Mouse (Mus musculus) embryonic facial prominence, embryonic 11.5 days (tissue): ENCODE measurements around the gene Atp2b2. TPM values are rescaled to one million over a fixed set of nuclear protein-coding genes. Genes with fewer than 3 reads are reported as not detected.
A peak's percentile ranks its signal among the peaks of the same experiment; 100 is the strongest.

Experiments used
- ATAC-seq: fragments of 200-750 bp; cut with Nextera tagmentation; replicated peaks from 2 replicates; pipeline ENCODE4 v1.8.0; 2017; ENCODE audit warnings: low read depth; ENCODE audit not compliant: insufficient number of reproducible peaks, low FRiP score, low TSS enrichment
- DNase-seq: peaks from one replicate; pipeline ENCODE4 v3.0.0-alpha.2; 2015; ENCODE audit warnings: low spot score
- H3K27ac ChIP-seq: fragments of 300-500 bp; sonication (generic); replicated peaks from 2 replicates; pipeline ENCODE4 v1.5.1; 2014; ENCODE audit warnings: mild to moderate bottlenecking, low read depth, low read length, control low read depth
- H3K27me3 ChIP-seq: fragments of 300-500 bp; sonication (generic); 2 replicates; pipeline ENCODE4 v1.6.1; 2014; ENCODE audit warnings: mild to moderate bottlenecking, low read length, moderate library complexity, mixed read lengths; ENCODE audit not compliant: control insufficient read depth, insufficient read depth
- H3K36me3 ChIP-seq: fragments of 300-500 bp; sonication (generic); replicated peaks from 2 replicates; pipeline ENCODE4 v1.6.1; 2014; ENCODE audit warnings: low read depth, mild to moderate bottlenecking, low read length, moderate library complexity, mixed read lengths; ENCODE audit not compliant: control insufficient read depth, insufficient read depth
- H3K4me1 ChIP-seq: fragments of 300-500 bp; sonication (generic); 2 replicates; pipeline ENCODE4 v1.6.1; 2014; ENCODE audit warnings: low read length, mixed read lengths; ENCODE audit not compliant: control insufficient read depth, insufficient read depth
- H3K4me2 ChIP-seq: fragments of 300-500 bp; sonication (generic); 2 replicates; pipeline ENCODE4 v1.6.1; 2014; ENCODE audit warnings: low read depth, mild to moderate bottlenecking, control low read depth, low read length, moderate library complexity
- H3K4me3 ChIP-seq: fragments of 300-500 bp; sonication (generic); 2 replicates; pipeline ENCODE4 v1.5.1; 2014; ENCODE audit warnings: low read depth, low read length, control low read depth
- H3K9ac ChIP-seq: fragments of 300-500 bp; sonication (generic); replicated peaks from 2 replicates; pipeline ENCODE4 v1.6.1; 2014; ENCODE audit warnings: mild to moderate bottlenecking, control low read depth, low read length
- H3K9me3 ChIP-seq: fragments of 300-500 bp; sonication (generic); replicated peaks from 2 replicates; pipeline ENCODE4 v1.6.1; 2016; ENCODE audit warnings: mild to moderate bottlenecking, low read length, inconsistent platforms, mixed read lengths; ENCODE audit not compliant: control insufficient read depth
- WGBS: fragments of 180-500 bp; shearing (Covaris S2); extraction: QIAGEN DNeasy Blood & Tissue Kit; methylation state at CpG from one replicate; pipeline ENCODE4 v1.1.7; 2014; 5-methylcytosine and 5-hydroxymethylcytosine counted together
- polyA plus RNA-seq: library from polyadenylated mRNA; unstranded; fragments of >200 nt; fragmentation: Nextera tagmentation; extraction: Ambion mirVana; gene quantifications from 2 replicates; pipeline ENCODE4 v1.2.1, GENCODE M21; 2014

The Atp2b2 gene
- 0.95 and 1.6 TPM in 2 replicates for polyA plus RNA-seq

GRCm38 (mm10) chr6:114042332-114042731 lies at the start of gene Atp2b2:
Gene Atp2b2, minus strand, starts transcription at chr6:114042613.
- H3K9ac ChIP-seq: peak within 1 kb of the TSS; percentile 55
- peak within 1 kb of the TSS; percentile 42 for H3K4me3 ChIP-seq
- no peak for ATAC-seq
- H3K27ac ChIP-seq: no peak within 1 kb of the TSS
- WGBS: 29% methylated on average over 12 of the region's 12 CpGs
- no peaks in the 10 kb centered on the region for H3K36me3 ChIP-seq
- peak within 1 kb of the TSS; percentile 96 for H3K4me2 ChIP-seq
- no peaks in the 10 kb centered on the region for H3K4me1 ChIP-seq
- no peaks in the 10 kb centered on the region for H3K9me3 ChIP-seq
- DNase-seq: no peak
- peaks cover 31% of the 10 kb centered on the region for H3K27me3 ChIP-seq

DNA sequence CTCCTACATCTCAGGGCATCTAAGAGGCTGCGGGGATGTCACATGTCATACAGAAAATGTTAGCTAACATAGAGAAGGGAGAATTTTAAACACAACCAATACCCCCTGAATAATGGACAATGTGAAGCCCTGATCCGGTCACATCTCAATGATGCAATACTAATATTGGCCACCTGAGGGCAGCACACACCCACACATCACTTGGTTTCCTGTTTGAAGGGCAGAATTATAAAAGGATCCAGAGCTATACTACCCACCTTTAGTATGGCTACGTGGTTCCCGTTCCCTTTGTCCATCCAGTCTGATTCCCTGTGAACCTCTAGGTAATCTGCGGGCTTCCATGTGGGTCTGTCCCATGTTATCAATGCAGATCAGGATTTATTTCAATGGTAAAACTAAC lies 47.2 kb upstream of the Atp2b2 start:
- ATAC-seq (no peak; the same call in 1 of the 2 replicates), DNase-seq (peak; percentile 79)
- H3K36me3 ChIP-seq: no peaks in the 10 kb centered on the region
- no peaks in the 10 kb centered on the region for H3K9me3 ChIP-seq
- H3K4me1 ChIP-seq: no peaks in the 10 kb centered on the region
- 15% methylated on average over 5 of the region's 5 CpGs for WGBS
- no peak overlapping the region for H3K4me3 ChIP-seq
- H3K9ac ChIP-seq: no peak overlapping the region
- no peak overlapping the region for H3K4me2 ChIP-seq
- H3K27ac ChIP-seq: no peak overlapping the region
- no peaks in the 10 kb centered on the region for H3K27me3 ChIP-seq

GRCm38 (mm10) chr6:114087106-114087505 lies 44.7 kb upstream of the Atp2b2 start:
- Histone ChIP-seq H3K27me3 (no peaks in the 10 kb centered on the region), H3K27ac (no peak overlapping the region), H3K4me3 (no peak overlapping the region), H3K4me1 (no peaks in the 10 kb centered on the region), H3K36me3 (no peaks in the 10 kb centered on the region), H3K4me2 (no peak overlapping the region), H3K9ac (no peak overlapping the region), H3K9me3 (no peaks in the 10 kb centered on the region)
- ATAC-seq (no peak), DNase-seq (peak; percentile 85)
- 23% methylated on average over 7 of the region's 7 CpGs for WGBS

DNA sequence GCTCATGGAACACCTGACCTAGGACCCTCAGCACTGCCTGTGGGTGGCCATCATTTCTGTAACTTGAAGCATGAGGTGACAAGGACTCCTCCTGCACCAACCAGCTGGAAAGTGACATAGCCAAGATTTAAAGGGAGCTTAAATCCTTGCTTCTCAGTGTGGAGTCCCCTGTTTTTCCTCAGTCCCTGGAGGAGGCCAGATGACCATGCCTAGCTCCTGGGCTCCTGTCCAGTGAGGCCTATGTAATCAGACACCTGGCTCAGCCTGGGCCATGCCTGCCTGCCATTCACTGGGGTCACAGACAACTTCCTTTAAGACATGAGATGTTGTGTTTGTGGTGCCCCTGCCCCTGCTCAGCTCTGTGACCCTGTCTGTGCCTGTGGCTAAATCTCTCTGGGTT lies 36.1 kb upstream of the Atp2b2 start:
- no peaks in the 10 kb centered on the region for H3K9me3 ChIP-seq

GRCm38 (mm10) chr6:114076560-114076959 lies 34.1 kb upstream of the Atp2b2 start:
- Histone ChIP-seq H3K9ac (no peak overlapping the region), H3K36me3 (no peaks in the 10 kb centered on the region), H3K27ac (no peak overlapping the region), H3K4me3 (no peak overlapping the region), H3K27me3 (no peaks in the 10 kb centered on the region), H3K4me1 (no peaks in the 10 kb centered on the region), H3K4me2 (no peak overlapping the region), H3K9me3 (no peaks in the 10 kb centered on the region)
- WGBS: 80% methylated on average over 3 of the region's 3 CpGs
- DNase-seq (no peak), ATAC-seq (no peak)

More for the DNA sequence above, 36.1 kb upstream of the Atp2b2 start:
- Histone ChIP-seq H3K27ac (no peak overlapping the region), H3K4me2 (no peak overlapping the region), H3K4me1 (no peaks in the 10 kb centered on the region), H3K4me3 (no peak overlapping the region), H3K36me3 (no peaks in the 10 kb centered on the region), H3K27me3 (no peaks in the 10 kb centered on the region), H3K9ac (no peak overlapping the region)
- no peak for DNase-seq
- ATAC-seq: no peak

DNA sequence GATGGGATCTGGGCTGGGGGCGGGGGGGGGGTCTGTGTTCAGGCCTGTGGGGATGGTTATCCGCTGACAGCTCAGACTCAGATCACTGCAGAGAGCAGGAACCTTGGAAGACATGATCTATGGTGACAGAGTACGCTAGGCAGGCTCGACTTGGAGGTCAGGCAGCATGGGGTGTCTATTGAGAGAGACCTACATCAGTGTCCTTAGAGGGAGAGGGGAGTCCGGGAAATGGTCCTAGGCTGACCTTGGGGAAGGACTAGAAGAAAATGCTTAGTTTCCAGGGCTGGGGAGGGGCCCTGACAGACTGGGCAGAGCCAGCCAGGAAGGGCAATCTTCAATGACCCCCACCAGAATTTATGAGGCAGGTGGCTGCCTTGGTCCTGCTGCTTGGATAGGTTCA lies 33.6 kb upstream of the Atp2b2 start:
- no peaks in the 10 kb centered on the region for H3K27me3 ChIP-seq
- H3K4me3 ChIP-seq: no peak overlapping the region
- H3K36me3 ChIP-seq: no peaks in the 10 kb centered on the region
- H3K27ac ChIP-seq: no peak overlapping the region
- H3K4me2 ChIP-seq: no peak overlapping the region
- ATAC-seq (no peak), DNase-seq (no peak)
- no peaks in the 10 kb centered on the region for H3K9me3 ChIP-seq
- H3K9ac ChIP-seq: no peak overlapping the region
- 58% methylated on average over 5 of the region's 5 CpGs for WGBS
- no peaks in the 10 kb centered on the region for H3K4me1 ChIP-seq

DNA sequence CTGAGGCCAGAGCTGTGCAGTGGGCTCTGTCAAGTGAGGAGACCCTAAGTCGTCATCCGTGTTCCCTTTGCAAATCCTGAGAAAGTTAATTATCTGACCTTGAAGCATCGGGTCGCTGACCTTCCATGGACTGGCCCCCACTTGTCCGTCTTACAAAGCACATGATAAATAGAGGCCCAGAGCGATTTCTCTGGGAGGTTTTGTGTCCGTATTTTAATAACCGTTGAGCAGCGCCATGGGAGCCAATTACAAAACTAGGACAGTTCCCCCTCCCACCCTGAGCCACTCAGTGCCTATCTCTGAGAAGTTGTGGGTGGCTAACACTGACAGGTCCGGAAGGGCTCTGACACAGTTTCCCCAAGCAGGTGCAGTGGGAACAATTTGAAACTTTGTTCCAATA lies 32.5 kb upstream of the Atp2b2 start:
- no peak overlapping the region for H3K4me2 ChIP-seq
- H3K9ac ChIP-seq: no peak overlapping the region
- WGBS: 63% methylated on average over 10 of the region's 10 CpGs
- H3K27ac ChIP-seq: no peak overlapping the region
- H3K4me3 ChIP-seq: no peak overlapping the region
- H3K9me3 ChIP-seq: no peaks in the 10 kb centered on the region
- no peaks in the 10 kb centered on the region for H3K4me1 ChIP-seq
- DNase-seq (no peak), ATAC-seq (no peak)
- H3K27me3 ChIP-seq: no peaks in the 10 kb centered on the region
- H3K36me3 ChIP-seq: no peaks in the 10 kb centered on the region

- Histone ChIP-seq H3K9ac (no peak overlapping the region), H3K9me3 (no peaks in the 10 kb centered on the region), H3K36me3 (no peaks in the 10 kb centered on the region), H3K4me1 (no peaks in the 10 kb centered on the region), H3K27ac (no peak overlapping the region), H3K4me2 (no peak overlapping the region), H3K27me3 (no peaks in the 10 kb centered on the region), H3K4me3 (no peak overlapping the region)
- no peak for DNase-seq
- ATAC-seq: no peak
- 39% methylated on average over 1 of the region's 1 CpGs for WGBS
These were observed 31.8 kb upstream of the Atp2b2 start for GRCm38 (mm10) chr6:114074256-114074655.
